Mouse (Mus musculus) ES-Bruce4 (cell line): ENCODE data around the gene Plekha5. TPM values are rescaled to one million over a fixed set of nuclear protein-coding genes. Genes with fewer than 3 reads are reported as not detected.

ENCODE experiments used
- H3K27ac ChIP-seq: 2 replicates; pipeline ENCODE4 v1.5.1; 2012; ENCODE audit warnings: low read length, inconsistent platforms; ENCODE audit not compliant: insufficient read depth
- H3K27me3 ChIP-seq: 2 replicates; pipeline ENCODE4 v1.6.1; 2012; ENCODE audit warnings: mild to moderate bottlenecking, low read length, inconsistent platforms; ENCODE audit not compliant: control insufficient read depth, poor library complexity, insufficient read depth, severe bottlenecking
- H3K36me3 ChIP-seq: 2 replicates; pipeline ENCODE4 v1.6.1; 2012; ENCODE audit warnings: inconsistent platforms, mild to moderate bottlenecking, low read length, moderate library complexity; ENCODE audit not compliant: control insufficient read depth, poor library complexity, insufficient read depth, severe bottlenecking
- H3K4me1 ChIP-seq: one replicate; pipeline ENCODE4 v1.8.1; 2011; ENCODE audit warnings: low read length; ENCODE audit not compliant: control insufficient read depth, insufficient read depth
- H3K4me3 ChIP-seq: 2 replicates; pipeline ENCODE4 v1.5.1; 2011; ENCODE audit warnings: low read depth, mild to moderate bottlenecking, low read length
- H3K9ac ChIP-seq: 2 replicates; pipeline ENCODE4 v1.6.1; 2012; ENCODE audit warnings: low read depth, mild to moderate bottlenecking, inconsistent platforms; ENCODE audit not compliant: poor library complexity, severe bottlenecking
- H3K9me3 ChIP-seq: replicated peaks from 2 replicates; pipeline ENCODE4 v1.6.1; 2012; ENCODE audit warnings: mild to moderate bottlenecking, low read length, inconsistent platforms; ENCODE audit not compliant: control insufficient read depth, poor library complexity, insufficient read depth, severe bottlenecking
- CTCF ChIP-seq: IDR thresholded peaks from one replicate; pipeline ENCODE4 v1.8.1; 2011; ENCODE audit warnings: low read depth, low read length
- EP300 ChIP-seq: IDR thresholded peaks from 2 replicates; pipeline ENCODE4 v1.6.1; 2011; ENCODE audit warnings: low read depth, low read length; ENCODE audit not compliant: insufficient read depth
- POLR2A ChIP-seq: IDR thresholded peaks from one replicate; pipeline ENCODE4 v1.8.1; 2011; ENCODE audit warnings: low read length; ENCODE audit not compliant: insufficient read depth
- polyA plus RNA-seq: library from polyadenylated mRNA; stranded (reverse); fragments of >200 nt; gene quantifications from 2 replicates; pipeline ENCODE4 v1.2.4, GENCODE M21; 2011; ENCODE audit warnings: low read depth; ENCODE audit not compliant: missing spikeins, insufficient read depth, insufficient read length

The Plekha5 gene
- polyA plus RNA-seq, 1 experiment = 80.3 TPM

- Histone ChIP-seq H3K4me3 (no peak overlapping the region), H3K27ac (no peak overlapping the region), H3K9me3 (no peaks in the 10 kb centered on the region), H3K27me3 (no peaks in the 10 kb centered on the region), H3K9ac (no peak overlapping the region), H3K36me3 (no peaks in the 10 kb centered on the region), H3K4me1 (no peaks in the 10 kb centered on the region)
- TF ChIP-seq CTCF (no peak), EP300 (no peak), POLR2A (no peak)
Measured at GRCm38 (mm10) chr6:140561151-140561916, 137.5 kb downstream of the Plekha5 start.

- H3K4me1 ChIP-seq = no peaks in the 10 kb centered on the region
- no peaks in the 10 kb centered on the region for H3K36me3 ChIP-seq
- H3K27ac ChIP-seq = no peak overlapping the region
- H3K27me3 ChIP-seq = no peaks in the 10 kb centered on the region
- H3K9ac ChIP-seq = no peak overlapping the region
- H3K4me3 ChIP-seq = no peak overlapping the region
- TF ChIP-seq POLR2A = no peak
- TF ChIP-seq EP300 = no peak
- no peaks in the 10 kb centered on the region for H3K9me3 ChIP-seq
Measured at GRCm38 (mm10) chr6:140561917-140562590, 138.2 kb downstream of the Plekha5 start.

- Histone ChIP-seq H3K4me3 (no peak overlapping the region), H3K36me3 (peaks cover 3% of the 10 kb centered on the region; the same call in 1 of the 2 replicates), H3K9me3 (no peaks in the 10 kb centered on the region), H3K9ac (no peak overlapping the region), H3K27ac (no peak overlapping the region), H3K4me1 (no peaks in the 10 kb centered on the region), H3K27me3 (no peaks in the 10 kb centered on the region)
- TF ChIP-seq POLR2A (no peak), EP300 (no peak), CTCF (no peak)
Measured at GRCm38 (mm10) chr6:140567199-140567598, 143.3 kb downstream of the Plekha5 start.

- Histone ChIP-seq H3K4me3 (no peak overlapping the region), H3K27ac (no peak overlapping the region), H3K4me1 (no peaks in the 10 kb centered on the region), H3K9ac (no peak overlapping the region), H3K36me3 (peaks cover 3% of the 10 kb centered on the region; the same call in 1 of the 2 replicates), H3K9me3 (no peaks in the 10 kb centered on the region), H3K27me3 (no peaks in the 10 kb centered on the region)
- TF ChIP-seq POLR2A (no peak), CTCF (no peak), EP300 (no peak)
Measured at GRCm38 (mm10) chr6:140567897-140568296, 144.0 kb downstream of the Plekha5 start.

- Histone ChIP-seq H3K9me3 (no peaks in the 10 kb centered on the region), H3K27ac (no peak overlapping the region), H3K9ac (no peak overlapping the region), H3K36me3 (peaks cover 3% of the 10 kb centered on the region; the same call in 1 of the 2 replicates), H3K4me1 (no peaks in the 10 kb centered on the region), H3K4me3 (no peak overlapping the region), H3K27me3 (no peaks in the 10 kb centered on the region)
- TF ChIP-seq POLR2A (no peak), CTCF (no peak), EP300 (no peak)
Measured at GRCm38 (mm10) chr6:140570152-140570551, 146.3 kb downstream of the Plekha5 start.

- Histone ChIP-seq H3K9ac (no peak overlapping the region), H3K27ac (no peak overlapping the region), H3K4me1 (peaks cover 3% of the 10 kb centered on the region), H3K9me3 (no peaks in the 10 kb centered on the region), H3K4me3 (no peak overlapping the region), H3K36me3 (peaks cover 3% of the 10 kb centered on the region; the same call in 1 of the 2 replicates), H3K27me3 (no peaks in the 10 kb centered on the region)
- no peak for TF ChIP-seq POLR2A
- TF ChIP-seq EP300 = no peak
- TF ChIP-seq CTCF = no peak
Measured at GRCm38 (mm10) chr6:140574943-140575342, 151.1 kb downstream of the Plekha5 start.
